Mouse (Mus musculus) kidney, adult 2 months (tissue): Measurements from ENCODE around the gene Bbc3. TPM values are rescaled to one million over a fixed set of nuclear protein-coding genes. Genes with fewer than 3 reads are reported as not detected.
A peak's percentile ranks its signal among the peaks of the same experiment; 100 is the strongest.

Experiments used
- DNase-seq: peaks from one replicate; pipeline ENCODE4 v3.0.0; 2021
- H3K27ac ChIP-seq: fragments of 200-500 bp; 2 replicates; pipeline ENCODE4 v1.5.1; 2012; ENCODE audit warnings: low read depth, low read length, control low read depth, inconsistent platforms; ENCODE audit not compliant: insufficient read depth
- H3K27me3 ChIP-seq: fragments of 200-500 bp; replicated peaks from 2 replicates; pipeline ENCODE4 v1.6.1; 2012; ENCODE audit warnings: mild to moderate bottlenecking, moderate library complexity, low read length, inconsistent platforms; ENCODE audit not compliant: control insufficient read depth, insufficient read depth
- H3K36me3 ChIP-seq: fragments of 200-500 bp; 2 replicates; pipeline ENCODE4 v1.6.1; 2012; ENCODE audit warnings: mild to moderate bottlenecking, moderate library complexity, low read length, inconsistent platforms; ENCODE audit not compliant: control insufficient read depth, insufficient read depth
- H3K4me1 ChIP-seq: fragments of 200-500 bp; 2 replicates; pipeline ENCODE4 v1.6.1; 2011; ENCODE audit warnings: low read length; ENCODE audit not compliant: control insufficient read depth, insufficient read depth
- H3K4me3 ChIP-seq: fragments of 200-500 bp; 2 replicates; pipeline ENCODE4 v1.5.1; 2011; ENCODE audit warnings: mild to moderate bottlenecking, low read depth, low read length, control low read depth; ENCODE audit not compliant: insufficient read depth
- CTCF ChIP-seq: fragments of 200-500 bp; conservative IDR thresholded peaks from 2 replicates; pipeline ENCODE4 v1.5.1; 2011; ENCODE audit warnings: low read depth, mild to moderate bottlenecking, control low read depth, low read length, moderate library complexity, mixed read lengths; ENCODE audit not compliant: insufficient read depth, insufficient read length
- POLR2A ChIP-seq: fragments of 200-500 bp; IDR thresholded peaks from one replicate; pipeline ENCODE4 v1.6.1; 2011; ENCODE audit warnings: low read depth, low read length, control low read depth
- WGBS: fragments of 180-500 bp; shearing (Covaris S2); methylation state at CpG from one replicate; pipeline ENCODE4 v1.1.7; 2018; 5-methylcytosine and 5-hydroxymethylcytosine counted together
- polyA plus RNA-seq: library from polyadenylated mRNA; depleted of rRNA; stranded (reverse); fragments of >200 nt; gene quantifications from 2 replicates; pipeline ENCODE4 v1.2.3, GENCODE M21; 2012

Bbc3 gene
- polyA plus RNA-seq, 1 experiment: 5.1 TPM

- Histone ChIP-seq H3K27ac (no peak overlapping the region), H3K36me3 (no peaks in the 10 kb centered on the region), H3K4me1 (no peaks in the 10 kb centered on the region), H3K4me3 (no peak overlapping the region), H3K27me3 (no peaks in the 10 kb centered on the region)
- no peak for DNase-seq
- TF ChIP-seq CTCF (no peak), POLR2A (no peak)
- 93% methylated on average over 6 of the region's 6 CpGs for WGBS
These were observed 12.3 kb downstream of the Bbc3 start for GRCm38 (mm10) chr7:16320479-16320878.

GRCm38 (mm10) chr7:16324661-16325060 is 16.5 kb downstream of the Bbc3 start:
- Histone ChIP-seq H3K27me3 (no peaks in the 10 kb centered on the region), H3K36me3 (no peaks in the 10 kb centered on the region), H3K27ac (no peak overlapping the region), H3K4me3 (no peak overlapping the region), H3K4me1 (no peaks in the 10 kb centered on the region)
- TF ChIP-seq POLR2A: no peak
- TF ChIP-seq CTCF: no peak
- DNase-seq: no peak
- 67% methylated on average over 7 of the region's 7 CpGs for whole genome bisulfite sequencing

GRCm38 (mm10) chr7:16325920-16326606 is 17.9 kb downstream of the Bbc3 start:
- 14% methylated on average over 8 of the region's 8 CpGs for WGBS
- H3K4me1 ChIP-seq: no peaks in the 10 kb centered on the region
- no peak overlapping the region for H3K4me3 ChIP-seq

GRCm38 (mm10) chr7:16326607-16326971 is 18.4 kb downstream of the Bbc3 start:
- Histone ChIP-seq H3K27me3 (no peaks in the 10 kb centered on the region), H3K4me1 (no peaks in the 10 kb centered on the region), H3K27ac (no peak overlapping the region), H3K36me3 (no peaks in the 10 kb centered on the region), H3K4me3 (no peak overlapping the region)
- TF ChIP-seq CTCF (no peak), POLR2A (no peak)
- 96% methylated on average over 2 of the region's 2 CpGs for WGBS
- DNase-seq: no peak

More at GRCm38 (mm10) chr7:16325920-16326606, 17.9 kb downstream of the Bbc3 start:
- Histone ChIP-seq H3K27ac (peak overlapping the region; percentile 49; the same call in 1 of the 2 replicates), H3K36me3 (no peaks in the 10 kb centered on the region), H3K27me3 (no peaks in the 10 kb centered on the region)
- peak; percentile 82 for DNase-seq
- TF ChIP-seq CTCF (peak; percentile 87), POLR2A (no peak)

- Histone ChIP-seq H3K4me1 (no peaks in the 10 kb centered on the region), H3K36me3 (no peaks in the 10 kb centered on the region), H3K4me3 (no peak overlapping the region), H3K27me3 (no peaks in the 10 kb centered on the region), H3K27ac (no peak overlapping the region)
- TF ChIP-seq CTCF (no peak), POLR2A (no peak)
- WGBS: 80% methylated on average over 3 of the region's 3 CpGs
- no peak for DNase-seq
These were observed 21.0 kb downstream of the Bbc3 start for GRCm38 (mm10) chr7:16329146-16329545.

GRCm38 (mm10) chr7:16337733-16338132 is 29.5 kb downstream of the Bbc3 start:
- H3K4me3 ChIP-seq: no peak overlapping the region
- 58% methylated on average over 2 of the region's 2 CpGs for WGBS
- TF ChIP-seq POLR2A (no peak), CTCF (0 out of 2 replicates have a peak, but pooled peaks have one; percentile 15)
- H3K4me1 ChIP-seq: no peaks in the 10 kb centered on the region
- H3K27ac ChIP-seq: no peak overlapping the region
- no peaks in the 10 kb centered on the region for H3K27me3 ChIP-seq
- no peaks in the 10 kb centered on the region for H3K36me3 ChIP-seq
- no peak for DNase-seq

GRCm38 (mm10) chr7:16344598-16344997 is 36.4 kb downstream of the Bbc3 start:
- Histone ChIP-seq H3K4me3 (no peak overlapping the region), H3K27ac (no peak overlapping the region), H3K36me3 (no peaks in the 10 kb centered on the region), H3K4me1 (0 out of 2 replicates have a peak, but pooled peaks cover 3% of the 10 kb centered on the region), H3K27me3 (no peaks in the 10 kb centered on the region)
- DNase-seq: no peak
- WGBS: 78% methylated on average over 3 of the region's 3 CpGs
- TF ChIP-seq POLR2A: no peak
- no peak for TF ChIP-seq CTCF
